Mouse (Mus musculus) heart, postnatal 0 days (tissue): ENCODE measurements around the gene Sf3a3.

Experiments
- CTCF ChIP-seq: IDR thresholded peaks from 2 replicates; pipeline ENCODE4 v1.5.1; 2016; ENCODE audit warnings: antibody characterized with exemption, control low read depth, low read depth
- EP300 ChIP-seq: IDR thresholded peaks from 2 replicates; pipeline ENCODE4 v1.6.1; 2016; ENCODE audit warnings: antibody characterized with exemption, low read depth

GRCm38 (mm10) chr4:124682270-124682669, 32.3 kb upstream of the Sf3a3 start:
- TF ChIP-seq CTCF: peak; percentile 53
- TF ChIP-seq EP300: no peak
